Mouse (Mus musculus) intestine, embryonic 15.5 days (tissue): ENCODE data around the gene Usf1. TPM values are rescaled to one million over a fixed set of nuclear protein-coding genes. Genes with fewer than 3 reads are reported as not detected.

Source experiments
- ATAC-seq: fragments of 200-750 bp; cut with Nextera tagmentation; 2 replicates; pipeline ENCODE4 v1.8.0; 2017; ENCODE audit warnings: moderate TSS enrichment, moderate library complexity
- H3K27ac ChIP-seq: fragments of 300-500 bp; sonication (generic); 2 replicates; pipeline ENCODE4 v1.5.1; 2015; ENCODE audit warnings: mild to moderate bottlenecking, inconsistent platforms
- H3K27me3 ChIP-seq: fragments of 300-500 bp; sonication (generic); replicated peaks from 2 replicates; pipeline ENCODE4 v1.6.1; 2015; ENCODE audit warnings: inconsistent platforms
- H3K36me3 ChIP-seq: fragments of 300-500 bp; sonication (generic); 2 replicates; pipeline ENCODE4 v1.6.1; 2015; ENCODE audit warnings: inconsistent platforms
- H3K4me1 ChIP-seq: fragments of 300-500 bp; sonication (generic); replicated peaks from 2 replicates; pipeline ENCODE4 v1.6.1; 2015; ENCODE audit warnings: inconsistent platforms
- H3K4me2 ChIP-seq: fragments of 300-500 bp; sonication (generic); replicated peaks from 2 replicates; pipeline ENCODE4 v1.6.1; 2015; ENCODE audit warnings: mild to moderate bottlenecking, inconsistent platforms
- H3K4me3 ChIP-seq: fragments of 300-500 bp; sonication (generic); replicated peaks from 2 replicates; pipeline ENCODE4 v1.5.1; 2015; ENCODE audit warnings: inconsistent platforms
- H3K9ac ChIP-seq: fragments of 300-500 bp; sonication (generic); 2 replicates; pipeline ENCODE4 v1.6.1; 2015; ENCODE audit warnings: inconsistent platforms
- H3K9me3 ChIP-seq: fragments of 300-500 bp; sonication (generic); 2 replicates; pipeline ENCODE4 v1.6.1; 2016; ENCODE audit warnings: inconsistent platforms
- WGBS: fragments of 180-500 bp; shearing (Covaris S2); methylation state at CpG from one replicate; pipeline ENCODE4 v1.1.7; 2015; 5-methylcytosine and 5-hydroxymethylcytosine counted together
- polyA plus RNA-seq: library from polyadenylated mRNA; unstranded; fragments of >200 nt; fragmentation: Nextera tagmentation; extraction: Ambion mirVana; gene quantifications from 2 replicates; pipeline ENCODE4 v1.2.1, GENCODE M21; 2015

Usf1 gene
- polyA plus RNA-seq, 1 experiment from 2014 or later = 62.5 TPM

- H3K9me3 ChIP-seq = no peaks in the 10 kb centered on the region
- peak overlapping the region; percentile 17; the same call in 1 of the 2 replicates for H3K9ac ChIP-seq
- WGBS = 20% methylated on average over 9 of the region's 9 CpGs
- no peaks in the 10 kb centered on the region for H3K27me3 ChIP-seq
- peak overlapping the region; percentile 86 for H3K27ac ChIP-seq
- H3K4me3 ChIP-seq = peak overlapping the region; percentile 58
- no peak for ATAC-seq
- peaks cover 24% of the 10 kb centered on the region for H3K4me1 ChIP-seq
- H3K36me3 ChIP-seq = no peaks in the 10 kb centered on the region
- peak overlapping the region; percentile 69 for H3K4me2 ChIP-seq
These were observed 29.1 kb downstream of the Usf1 start for GRCm38 (mm10) chr1:171440025-171440725.

DNA sequence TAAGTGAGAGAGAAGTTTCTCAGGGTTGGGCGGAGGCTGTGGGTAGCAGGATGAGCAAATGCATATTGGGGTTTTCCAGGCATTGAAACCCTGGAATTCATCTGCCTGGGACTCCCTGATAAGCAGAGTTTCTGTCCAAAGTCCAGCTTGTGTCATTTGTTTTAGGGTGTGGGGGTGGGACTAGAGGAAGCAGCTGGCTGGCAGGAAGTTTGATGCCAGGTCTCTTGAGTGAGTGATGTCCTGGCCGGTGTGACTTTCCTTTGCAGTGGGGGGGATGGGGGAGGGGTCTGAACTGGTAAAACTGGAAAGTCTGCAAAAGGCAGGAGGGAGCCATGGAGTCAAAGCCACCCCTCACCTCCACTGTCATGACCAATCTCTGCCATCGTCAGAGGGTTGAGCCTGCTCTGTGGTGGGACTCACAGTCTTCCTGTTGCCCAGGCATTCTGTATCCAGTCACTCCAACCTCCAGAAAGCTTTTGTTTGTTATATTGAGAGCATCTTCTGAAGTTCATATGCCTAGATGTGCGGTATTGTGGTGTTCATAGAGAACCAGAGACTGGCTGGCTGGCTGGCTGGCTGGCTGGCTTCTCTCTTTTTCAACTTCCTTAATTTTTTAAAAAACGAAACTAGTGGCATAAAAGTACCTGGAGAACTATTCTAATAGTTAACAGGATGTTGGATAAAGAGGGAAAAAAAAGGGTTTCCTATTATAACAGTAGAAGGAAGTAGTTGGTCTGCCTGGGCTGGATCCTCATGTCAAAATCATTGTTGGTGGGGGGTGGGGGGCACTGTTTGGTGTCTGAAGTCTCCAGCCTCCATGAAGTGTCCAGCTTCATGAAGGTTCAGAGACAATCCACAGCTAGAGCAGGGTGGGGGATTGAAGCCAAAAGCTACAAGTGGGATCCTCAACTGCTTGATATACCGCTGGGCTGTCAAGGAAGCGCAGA, 30.6 kb downstream of the Usf1 start:
- no peaks in the 10 kb centered on the region for H3K27me3 ChIP-seq
- peak; percentile 68 for ATAC-seq
- no peak overlapping the region for H3K9ac ChIP-seq
- H3K9me3 ChIP-seq = no peaks in the 10 kb centered on the region
- peak overlapping the region; percentile 86 for H3K27ac ChIP-seq
- H3K4me3 ChIP-seq = peak overlapping the region; percentile 15
- peak overlapping the region; percentile 69 for H3K4me2 ChIP-seq
- peaks cover 19% of the 10 kb centered on the region for H3K4me1 ChIP-seq
- H3K36me3 ChIP-seq = no peaks in the 10 kb centered on the region
- 31% methylated on average over 7 of the region's 7 CpGs for WGBS

GRCm38 (mm10) chr1:171442413-171442760, 31.3 kb downstream of the Usf1 start:
- no peaks in the 10 kb centered on the region for H3K36me3 ChIP-seq
- H3K9ac ChIP-seq = no peak overlapping the region
- ATAC-seq = no peak
- H3K4me1 ChIP-seq = peaks cover 21% of the 10 kb centered on the region
- H3K27me3 ChIP-seq = no peaks in the 10 kb centered on the region
- peak overlapping the region; percentile 15 for H3K4me3 ChIP-seq
- H3K27ac ChIP-seq = peak overlapping the region; percentile 86
- WGBS = 55% methylated on average over 8 of the region's 8 CpGs
- H3K4me2 ChIP-seq = peak overlapping the region; percentile 69
- H3K9me3 ChIP-seq = no peaks in the 10 kb centered on the region

DNA sequence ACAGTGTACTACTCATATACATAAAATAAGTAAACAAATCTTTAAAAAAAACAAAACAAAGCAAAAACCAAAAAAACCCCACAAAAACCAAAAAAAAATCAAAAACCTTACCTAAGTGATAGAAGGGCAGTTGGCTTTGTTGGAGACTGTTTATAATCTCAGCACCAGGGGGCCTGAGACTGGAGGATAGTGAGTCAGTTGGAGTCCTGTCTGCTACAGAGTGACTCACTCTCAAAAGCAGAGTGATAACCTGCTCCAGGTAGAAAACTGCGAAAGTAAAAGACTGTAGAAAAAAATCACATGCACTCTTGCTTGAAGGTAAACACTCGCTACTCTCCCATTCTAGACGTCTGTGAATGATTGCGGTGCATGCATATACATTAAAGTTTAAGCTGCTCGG, 33.9 kb downstream of the Usf1 start:
- peaks cover 25% of the 10 kb centered on the region for H3K4me1 ChIP-seq
- no peak for ATAC-seq
- H3K4me2 ChIP-seq = no peak overlapping the region
- 70% methylated on average over 5 of the region's 5 CpGs for WGBS
- no peaks in the 10 kb centered on the region for H3K27me3 ChIP-seq
- H3K9me3 ChIP-seq = no peaks in the 10 kb centered on the region
- H3K36me3 ChIP-seq = no peaks in the 10 kb centered on the region
- H3K9ac ChIP-seq = no peak overlapping the region
- no peak overlapping the region for H3K4me3 ChIP-seq
- H3K27ac ChIP-seq = no peak overlapping the region

DNA sequence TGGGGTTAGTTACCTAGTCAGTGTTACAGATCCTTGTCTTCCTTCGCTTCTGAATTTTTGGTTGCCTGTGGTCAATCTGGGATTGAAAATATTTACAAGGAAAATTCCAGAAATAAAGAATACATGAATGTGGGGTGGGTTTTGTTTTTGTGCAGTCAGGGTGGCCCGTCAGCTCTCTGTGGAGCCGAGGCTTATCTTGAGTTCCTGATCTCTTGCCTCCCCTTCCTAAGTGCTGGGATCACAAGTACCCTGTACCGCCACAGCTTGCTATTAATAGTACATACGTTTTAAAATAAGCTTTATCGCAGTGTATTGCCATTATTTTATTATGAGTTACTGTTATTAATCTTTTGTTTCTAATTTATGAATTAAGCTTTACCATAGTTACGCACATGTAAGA, 35.7 kb downstream of the Usf1 start:
- H3K4me1 ChIP-seq = peaks cover 14% of the 10 kb centered on the region
- H3K4me2 ChIP-seq = no peak overlapping the region
- no peaks in the 10 kb centered on the region for H3K27me3 ChIP-seq
- no peak overlapping the region for H3K9ac ChIP-seq
- H3K4me3 ChIP-seq = no peak overlapping the region
- H3K27ac ChIP-seq = no peak overlapping the region
- no peaks in the 10 kb centered on the region for H3K36me3 ChIP-seq
- no peak for ATAC-seq
- H3K9me3 ChIP-seq = no peaks in the 10 kb centered on the region
- 51% methylated on average over 7 of the region's 7 CpGs for WGBS

GRCm38 (mm10) chr1:171447692-171448091, 36.6 kb downstream of the Usf1 start:
- ATAC-seq = no peak

GRCm38 (mm10) chr1:171450062-171450461, 38.9 kb downstream of the Usf1 start:
- Histone ChIP-seq H3K4me3 (no peak overlapping the region), H3K27ac (no peak overlapping the region), H3K36me3 (no peaks in the 10 kb centered on the region), H3K4me1 (peaks cover 11% of the 10 kb centered on the region), H3K4me2 (no peak overlapping the region), H3K9me3 (no peaks in the 10 kb centered on the region), H3K9ac (no peak overlapping the region), H3K27me3 (no peaks in the 10 kb centered on the region)
- ATAC-seq = no peak
- 79% methylated on average over 11 of the region's 11 CpGs for WGBS

More at GRCm38 (mm10) chr1:171447692-171448091, 36.6 kb downstream of the Usf1 start:
- H3K4me3 ChIP-seq = no peak overlapping the region
- no peak overlapping the region for H3K27ac ChIP-seq
- no peaks in the 10 kb centered on the region for H3K27me3 ChIP-seq
- no peaks in the 10 kb centered on the region for H3K9me3 ChIP-seq
- WGBS = 23% methylated on average over 10 of the region's 10 CpGs
- H3K4me2 ChIP-seq = peak overlapping the region; percentile 32; the same call in 1 of the 2 replicates
- no peak overlapping the region for H3K9ac ChIP-seq
- no peaks in the 10 kb centered on the region for H3K36me3 ChIP-seq
- peaks cover 12% of the 10 kb centered on the region for H3K4me1 ChIP-seq

DNA sequence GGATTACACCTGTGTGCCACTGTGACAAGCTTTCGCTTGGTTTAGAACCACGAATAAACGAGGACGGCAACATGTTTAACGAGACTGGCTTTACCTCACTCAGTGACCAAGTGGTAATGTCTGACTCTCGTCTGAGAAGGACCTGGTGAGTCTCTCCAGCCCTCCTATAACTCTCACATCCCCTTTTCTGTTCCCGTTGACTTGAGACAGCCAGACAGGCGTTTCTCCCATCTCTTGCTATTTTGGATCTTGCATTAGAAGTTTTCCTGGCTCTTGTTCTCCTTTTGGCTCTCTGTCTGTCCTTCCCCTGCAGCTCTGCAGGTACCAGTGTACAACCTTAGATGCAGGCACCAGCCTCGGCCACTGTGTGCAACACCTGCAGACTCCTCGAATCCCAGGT, 39.9 kb downstream of the Usf1 start:
- H3K4me3 ChIP-seq = no peak overlapping the region
- peaks cover 11% of the 10 kb centered on the region for H3K4me1 ChIP-seq
- no peak overlapping the region for H3K27ac ChIP-seq
- no peak overlapping the region for H3K9ac ChIP-seq
- no peaks in the 10 kb centered on the region for H3K27me3 ChIP-seq
- no peak for ATAC-seq
- H3K36me3 ChIP-seq = no peaks in the 10 kb centered on the region
- no peaks in the 10 kb centered on the region for H3K9me3 ChIP-seq
- H3K4me2 ChIP-seq = no peak overlapping the region
- 63% methylated on average over 10 of the region's 10 CpGs for WGBS

DNA sequence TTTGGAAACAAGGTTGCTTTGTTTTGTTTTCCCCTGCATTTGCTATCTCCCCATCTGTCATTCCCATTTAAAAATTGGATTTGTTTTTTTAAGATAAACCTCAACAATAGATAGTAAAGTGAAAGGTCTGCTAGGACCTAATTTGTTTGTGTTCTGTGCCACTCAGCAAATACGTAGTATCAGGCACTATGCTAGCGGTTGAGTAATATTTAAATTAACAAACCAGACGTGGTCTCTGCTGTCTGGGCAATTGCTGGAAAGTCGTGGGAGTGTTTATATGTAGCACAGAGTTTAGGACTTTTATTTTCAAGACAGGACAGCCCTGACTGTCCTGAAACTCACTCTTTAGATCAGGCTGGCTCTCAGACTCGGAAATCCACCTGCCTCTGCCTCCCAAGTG, 41.4 kb downstream of the Usf1 start:
- no peak overlapping the region for H3K4me2 ChIP-seq
- no peak overlapping the region for H3K4me3 ChIP-seq
- H3K9ac ChIP-seq = no peak overlapping the region
- H3K36me3 ChIP-seq = no peaks in the 10 kb centered on the region
- 60% methylated on average over 5 of the region's 5 CpGs for WGBS
- peaks cover 7% of the 10 kb centered on the region for H3K4me1 ChIP-seq
- no peak for ATAC-seq
- H3K27ac ChIP-seq = no peak overlapping the region
- no peaks in the 10 kb centered on the region for H3K27me3 ChIP-seq
- no peaks in the 10 kb centered on the region for H3K9me3 ChIP-seq

DNA sequence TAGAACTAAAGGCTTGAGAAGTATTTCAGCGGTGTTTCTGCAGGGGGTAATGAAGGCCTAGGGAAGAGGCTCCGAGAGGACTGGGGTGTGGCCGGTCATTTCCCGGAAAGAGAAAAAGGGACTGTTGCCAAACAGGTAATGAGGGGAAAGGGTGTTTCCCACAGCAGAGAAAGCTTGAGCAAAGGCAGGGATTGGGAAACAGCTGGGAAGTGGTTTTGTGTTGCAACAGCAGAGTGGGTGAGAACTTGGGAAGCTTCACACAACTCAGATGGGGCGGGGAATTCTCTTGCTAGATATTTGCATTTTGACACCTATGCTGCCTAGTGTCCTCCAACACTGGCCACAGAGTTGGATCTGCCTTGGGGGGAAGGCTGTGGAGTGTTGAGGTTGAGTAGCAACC, 41.8 kb downstream of the Usf1 start:
- WGBS = 73% methylated on average over 5 of the region's 5 CpGs
- 0 out of 2 replicates have a peak, but pooled peaks cover 3% of the 10 kb centered on the region for H3K4me1 ChIP-seq
- H3K4me3 ChIP-seq = no peak overlapping the region
- H3K27ac ChIP-seq = no peak overlapping the region
- no peak overlapping the region for H3K9ac ChIP-seq
- H3K9me3 ChIP-seq = no peaks in the 10 kb centered on the region
- no peaks in the 10 kb centered on the region for H3K36me3 ChIP-seq
- no peaks in the 10 kb centered on the region for H3K27me3 ChIP-seq
- no peak overlapping the region for H3K4me2 ChIP-seq
- no peak for ATAC-seq

GRCm38 (mm10) chr1:171454926-171455325, 43.8 kb downstream of the Usf1 start:
- ATAC-seq = no peak
- 0 out of 2 replicates have a peak, but pooled peaks cover 3% of the 10 kb centered on the region for H3K4me1 ChIP-seq
- H3K4me3 ChIP-seq = no peak overlapping the region
- no peak overlapping the region for H3K4me2 ChIP-seq
- no peaks in the 10 kb centered on the region for H3K36me3 ChIP-seq
- 81% methylated on average over 6 of the region's 6 CpGs for WGBS
- H3K9ac ChIP-seq = no peak overlapping the region
- no peaks in the 10 kb centered on the region for H3K9me3 ChIP-seq
- no peak overlapping the region for H3K27ac ChIP-seq
- no peaks in the 10 kb centered on the region for H3K27me3 ChIP-seq

DNA sequence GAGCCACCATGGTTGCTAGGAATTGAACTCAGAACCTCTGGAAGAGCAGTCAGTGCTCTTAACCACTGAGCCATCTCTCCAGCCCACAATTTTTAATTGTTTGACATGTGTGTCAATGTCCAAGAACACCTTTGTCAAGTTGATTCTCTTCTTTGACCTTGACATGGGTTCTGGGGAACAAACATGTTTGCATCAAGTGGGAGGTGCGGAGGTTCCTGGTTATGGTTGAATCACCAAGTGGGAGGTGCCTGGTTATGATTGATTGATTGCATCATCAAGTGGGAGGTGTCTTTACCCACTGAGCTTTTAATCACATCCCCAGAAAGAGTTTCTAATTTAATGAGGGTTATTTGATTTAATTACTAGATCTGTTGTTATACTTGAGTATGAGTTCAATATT, 46.5 kb downstream of the Usf1 start:
- no peak for ATAC-seq
- no peak overlapping the region for H3K4me3 ChIP-seq
- no peaks in the 10 kb centered on the region for H3K27me3 ChIP-seq
- WGBS = 97% methylated on average over 1 of the region's 1 CpGs
- 0 out of 2 replicates have a peak, but pooled peaks cover 3% of the 10 kb centered on the region for H3K4me1 ChIP-seq
- H3K27ac ChIP-seq = no peak overlapping the region
- H3K9ac ChIP-seq = no peak overlapping the region
- H3K36me3 ChIP-seq = peaks cover 5% of the 10 kb centered on the region
- H3K9me3 ChIP-seq = no peaks in the 10 kb centered on the region
- no peak overlapping the region for H3K4me2 ChIP-seq
